Mouse (Mus musculus) kidney, postnatal 10 days (tissue): ENCODE measurements at regions not wholly inside any gene's neighbourhood (a gene's known extent, or its start where the extent isn't known, plus 50 kb on each side); places are given as distances from the start of the nearest gene placed in this dataset.

Source experiments
- DNase-seq: peaks from one replicate; pipeline ENCODE4 v3.0.0; 2021; ENCODE audit warnings: mixed read lengths

- no peak for DNase-seq
Measured at GRCm38 (mm10) chr7:136584361-136584760, 310.1 kb upstream of the Mgmt start.

- DNase-seq = no peak
Measured at GRCm38 (mm10) chr7:136588491-136588890, 305.9 kb upstream of the Mgmt start.

DNA sequence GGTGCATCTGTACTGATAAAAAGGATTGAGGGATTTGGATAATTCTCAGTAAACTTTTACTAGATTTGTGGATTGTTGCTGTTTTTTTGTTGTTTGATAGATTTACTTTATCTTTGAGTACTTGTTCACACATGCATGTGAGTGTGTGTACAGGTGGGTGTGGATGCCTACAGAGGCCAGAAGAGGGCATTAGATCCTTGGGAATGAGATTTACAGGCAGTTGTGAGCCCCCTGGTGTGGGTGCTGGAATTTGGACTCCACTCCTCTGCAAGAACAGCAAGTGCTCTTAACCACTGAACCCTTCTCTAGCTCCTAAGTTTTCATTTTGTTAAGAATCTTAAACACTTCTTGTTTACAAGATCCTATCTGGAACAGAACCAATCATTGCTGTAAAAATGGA, 303.5 kb upstream of the Mgmt start:
- no peak for DNase-seq

DNA sequence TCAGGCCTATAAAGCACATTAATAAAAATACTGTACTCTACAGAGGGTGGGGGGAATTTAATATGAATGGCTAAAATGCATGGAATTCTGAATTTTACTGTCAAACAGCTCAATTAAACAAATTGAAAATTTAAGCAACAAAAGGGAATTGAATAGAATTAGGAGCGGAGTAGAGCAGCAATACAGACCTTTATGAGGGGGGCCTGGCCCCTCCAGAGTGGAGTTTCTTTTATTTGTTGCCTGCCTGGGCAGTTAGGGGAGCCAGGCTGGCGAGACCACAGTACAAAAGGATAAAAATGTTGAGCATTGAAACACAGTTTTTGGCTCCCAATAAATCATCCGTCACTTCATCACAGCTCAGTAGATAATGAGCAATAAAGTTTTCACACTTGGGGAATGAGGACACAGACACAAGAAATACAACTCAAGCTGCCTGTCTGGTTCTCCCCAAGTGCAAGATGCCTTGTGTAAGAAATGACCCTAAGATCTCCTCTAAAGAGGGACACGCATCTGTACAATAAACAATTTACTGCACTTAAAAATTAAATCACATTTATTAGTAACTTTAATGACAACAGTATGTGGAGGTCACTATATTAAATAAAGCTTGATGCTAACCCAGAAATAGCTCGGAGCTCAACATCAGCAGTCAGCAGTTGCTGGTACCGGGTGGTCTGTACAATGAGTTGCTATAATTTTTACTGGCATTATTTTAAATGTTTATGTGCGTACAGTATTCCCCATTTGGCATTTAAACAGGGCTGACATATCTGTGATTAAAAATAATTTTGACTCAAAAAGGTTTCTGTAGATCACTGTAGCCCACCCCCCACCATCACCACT, 286.9 kb upstream of the Mgmt start:
- no peak for DNase-seq

DNA sequence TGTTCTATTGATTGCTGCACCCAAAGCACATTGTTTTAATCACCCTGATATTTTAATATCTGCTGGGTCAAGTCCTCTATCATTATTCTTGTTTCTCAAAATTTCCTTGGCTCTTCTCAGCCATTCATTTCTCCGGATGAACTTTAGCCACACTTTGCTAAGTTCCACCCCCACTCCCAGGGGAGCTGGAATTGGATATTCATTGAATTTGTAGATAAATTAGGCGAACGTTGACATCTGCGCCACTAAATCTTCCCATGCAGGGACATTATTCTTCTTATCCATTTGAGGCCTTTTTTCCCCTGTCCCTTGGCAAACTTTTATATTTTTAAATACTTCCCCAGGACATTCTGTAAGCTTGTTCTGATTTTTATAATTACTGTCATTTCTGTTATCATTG, 280.9 kb upstream of the Mgmt start:
- peak; percentile 71 for DNase-seq

DNA sequence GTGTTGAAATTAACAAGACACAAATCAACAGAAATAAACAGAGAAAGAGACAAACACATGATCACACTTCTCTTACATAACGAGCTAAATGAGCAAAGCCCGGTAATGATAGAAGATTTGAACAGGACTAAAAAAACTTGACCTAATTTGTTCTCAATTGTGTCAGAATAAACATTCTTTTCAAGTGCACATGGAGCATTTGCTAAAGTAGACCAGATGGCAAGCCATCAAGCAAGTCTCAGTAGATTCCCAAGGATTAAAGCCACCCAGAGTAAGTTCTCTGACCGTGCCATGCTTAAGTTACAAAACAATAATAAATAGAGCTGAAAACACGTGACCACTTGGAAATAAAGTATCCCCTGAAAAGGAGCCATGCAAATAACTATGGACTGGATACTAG, 269.9 kb upstream of the Mgmt start:
- no peak for DNase-seq

DNA sequence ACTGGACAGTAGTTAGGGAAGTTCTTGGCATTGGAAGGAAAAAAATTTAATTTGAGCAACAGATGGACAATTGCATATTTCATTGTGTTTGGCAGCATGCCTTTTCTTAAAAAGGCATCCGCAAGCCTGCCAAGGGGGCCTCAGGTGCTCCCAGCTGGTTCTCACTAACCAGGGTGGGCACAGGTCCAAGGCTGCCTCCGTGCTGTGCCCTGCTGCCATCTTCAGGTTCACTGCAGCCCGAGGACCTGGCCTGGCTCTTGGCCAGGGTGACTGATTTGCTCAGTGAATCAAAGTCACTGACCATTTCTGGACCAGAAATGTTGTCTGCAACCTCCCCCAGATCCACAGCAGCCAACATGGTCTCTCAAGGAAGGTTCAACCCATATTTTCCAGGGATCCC, 263.3 kb upstream of the Mgmt start:
- DNase-seq = peak; percentile 85

DNA sequence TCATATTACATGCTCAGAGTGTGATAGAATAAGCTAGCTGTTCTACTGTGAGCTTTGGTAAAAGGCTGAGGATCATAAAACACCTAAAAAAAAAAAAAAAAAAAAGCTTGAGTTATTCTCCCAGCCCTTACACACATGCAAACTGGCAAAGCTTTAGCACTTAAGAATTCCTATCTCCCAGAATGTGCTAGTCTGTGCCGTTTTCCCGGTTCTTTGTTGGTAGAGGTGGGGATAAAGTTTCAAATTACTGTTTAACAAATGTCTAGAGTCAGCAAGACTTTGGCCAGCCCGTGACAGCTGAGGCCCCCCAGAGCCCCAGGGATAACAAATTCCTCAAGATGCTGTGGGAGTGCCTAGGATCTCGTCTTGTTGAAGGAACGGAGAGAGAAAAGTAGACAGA, 254.3 kb upstream of the Mgmt start:
- DNase-seq = peak; percentile 50

- DNase-seq = no peak
Measured at GRCm38 (mm10) chr7:136640771-136641170, 253.6 kb upstream of the Mgmt start.

- DNase-seq = peak; percentile 2
Measured at GRCm38 (mm10) chr7:136649796-136650195, 244.6 kb upstream of the Mgmt start.

- DNase-seq = no peak
Measured at GRCm38 (mm10) chr7:136659930-136660329, 234.5 kb upstream of the Mgmt start.

GRCm38 (mm10) chr7:136660401-136660800, 234.0 kb upstream of the Mgmt start:
- no peak for DNase-seq

DNA sequence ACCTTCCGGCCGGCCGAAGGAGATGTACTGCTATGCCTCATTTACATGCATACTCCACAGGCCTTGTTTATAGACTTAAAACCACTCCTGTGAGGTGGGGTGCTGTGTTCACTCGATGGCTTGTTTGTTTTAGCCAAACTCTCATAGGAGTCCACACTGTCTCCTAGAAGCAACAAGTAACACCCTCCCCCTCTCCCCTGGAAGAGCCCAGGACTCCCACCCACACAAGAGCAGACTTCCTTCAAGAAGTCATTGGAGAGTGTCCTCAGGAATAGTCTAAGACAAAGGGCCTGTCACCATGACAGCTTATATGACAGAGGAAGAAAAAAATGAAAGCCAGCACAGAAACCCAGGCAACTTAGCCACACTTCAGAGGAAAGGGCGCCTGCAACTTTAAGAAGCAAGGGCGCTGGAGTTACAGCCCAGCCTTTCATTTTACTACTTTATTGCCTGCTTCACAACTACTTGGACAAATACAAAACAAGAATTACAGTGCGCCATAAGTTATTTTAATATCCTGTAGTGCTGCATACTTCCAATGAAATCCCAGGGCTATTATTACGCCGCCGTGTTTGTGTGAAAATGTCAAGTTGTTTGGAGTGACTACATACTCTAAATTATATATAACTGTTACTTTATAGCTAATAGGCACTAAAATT, 229.9 kb upstream of the Mgmt start:
- peak; percentile 28 for DNase-seq

- DNase-seq = no peak
Measured at GRCm38 (mm10) chr7:136665901-136666300, 228.5 kb upstream of the Mgmt start.

DNA sequence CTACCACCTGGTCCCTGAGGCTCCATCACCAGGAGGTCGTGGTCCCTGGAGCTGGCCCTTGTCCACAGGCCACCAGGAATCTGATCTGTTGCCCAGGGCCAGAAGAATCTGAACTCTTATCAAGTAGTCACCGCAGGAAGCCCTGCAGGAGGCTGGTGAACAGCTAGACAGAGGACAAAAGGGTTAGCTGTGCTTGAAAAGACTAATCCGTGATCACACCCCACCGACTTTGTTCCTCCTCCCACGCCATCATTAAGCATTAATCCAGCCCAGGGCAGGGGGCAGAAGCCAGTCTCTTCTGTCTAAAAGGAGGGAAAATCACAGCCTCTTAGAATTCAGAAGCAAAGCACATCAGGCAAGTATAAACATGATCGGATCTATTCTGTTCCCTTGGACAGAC, 227.7 kb upstream of the Mgmt start:
- peak; percentile 12 for DNase-seq

- no peak for DNase-seq
Measured at GRCm38 (mm10) chr7:136670675-136671074, 223.7 kb upstream of the Mgmt start.

DNA sequence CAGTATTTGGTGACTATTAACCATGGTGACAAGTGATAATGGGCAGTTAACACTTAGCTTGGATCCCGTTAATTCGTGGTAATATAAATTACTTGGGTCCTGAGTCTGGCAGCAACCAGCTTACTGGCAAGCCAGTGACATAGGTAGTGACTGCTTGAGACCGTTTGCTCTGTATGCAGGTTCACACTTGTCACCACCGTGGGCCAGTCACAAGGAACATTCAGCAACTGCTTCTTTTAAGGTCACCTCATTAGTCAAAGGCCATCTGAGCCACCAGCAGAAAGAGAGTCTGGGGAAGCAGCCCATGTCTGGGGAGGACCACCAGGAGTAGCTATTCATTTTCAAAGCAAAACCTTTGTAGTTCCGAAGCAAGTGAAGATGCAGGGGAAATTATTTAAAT, 220.3 kb upstream of the Mgmt start:
- no peak for DNase-seq

GRCm38 (mm10) chr7:136675041-136675440, 219.4 kb upstream of the Mgmt start:
- no peak for DNase-seq

DNA sequence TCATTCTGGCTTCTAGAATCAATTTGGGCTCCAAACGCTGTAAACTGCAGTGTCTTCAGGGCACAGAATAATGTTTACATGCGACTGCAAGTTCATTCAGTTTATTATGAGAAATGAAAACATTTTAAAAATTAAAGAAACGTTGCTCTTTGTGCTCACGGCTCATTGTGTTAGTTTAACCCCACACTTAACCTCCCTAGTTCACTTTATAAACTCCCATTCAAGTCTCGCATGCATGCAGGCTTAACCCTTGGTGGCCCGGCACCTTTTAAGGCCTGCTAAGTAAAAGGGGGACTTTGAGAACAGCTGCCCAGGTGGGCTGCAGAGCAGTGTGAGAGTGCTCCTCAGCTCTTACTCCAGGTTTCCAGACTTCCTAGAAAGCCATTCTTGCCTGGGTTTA, 218.3 kb upstream of the Mgmt start:
- no peak for DNase-seq

GRCm38 (mm10) chr7:136676987-136677545, 217.3 kb upstream of the Mgmt start:
- DNase-seq = no peak

DNA sequence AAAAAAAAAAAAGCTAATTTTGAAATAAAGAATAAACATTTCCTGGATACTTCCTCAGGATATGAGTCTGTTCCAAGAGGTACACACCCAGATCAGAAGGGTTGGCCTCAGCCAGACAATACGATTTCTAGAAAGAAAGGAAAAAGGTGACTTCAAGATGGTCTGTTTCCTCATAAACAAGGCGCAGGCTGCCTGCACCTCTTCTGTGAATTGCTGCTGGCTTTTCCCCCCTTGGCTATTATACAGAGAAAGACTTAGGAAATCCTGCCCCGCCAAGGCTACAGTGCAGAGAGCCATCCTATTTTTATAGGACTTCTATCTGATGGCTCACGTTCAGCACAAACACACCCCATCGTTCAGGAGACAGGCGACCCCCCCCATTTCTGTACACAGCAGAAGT, 204.8 kb upstream of the Mgmt start:
- DNase-seq = peak; percentile 42

DNA sequence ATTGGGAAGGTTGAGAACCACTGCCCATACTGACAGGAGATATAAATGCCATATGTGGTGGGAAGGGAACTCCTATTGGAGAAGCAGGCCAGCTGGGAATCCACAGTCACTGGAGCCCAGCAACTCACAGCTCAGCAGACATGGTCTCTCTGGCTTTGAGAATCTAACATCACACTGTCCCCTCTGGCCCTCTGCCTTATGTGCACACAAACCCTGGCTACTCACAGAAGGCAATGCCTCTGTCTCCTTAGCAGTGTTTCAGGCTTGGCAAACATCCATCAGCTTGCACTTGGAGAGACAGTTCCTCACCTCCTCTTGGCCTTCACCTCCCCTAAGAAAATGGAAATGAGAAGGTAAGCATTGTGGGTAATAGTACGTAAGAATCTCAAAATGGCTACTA, 188.2 kb upstream of the Mgmt start:
- no peak for DNase-seq

GRCm38 (mm10) chr7:136707200-136708003, 187.0 kb upstream of the Mgmt start:
- DNase-seq = no peak
